Mouse (Mus musculus): ENCODE data around the gene Pde4d.

- TF ChIP-seq CTCF (IDR thresholded peaks at IDR 0.05; ENCODE audit: extremely low read depth, insufficient read depth, low read length) (no peak), POLR2A (IDR thresholded peaks at IDR 0.05; ENCODE audit: extremely low read depth, insufficient read depth, low read length) (no peak)
These were observed 597.4 kb downstream of the Pde4d start for GRCm38 (mm10) chr13:109047126-109047525.
